Mouse (Mus musculus) right cerebral cortex, postnatal 10 days (tissue): ENCODE data around the gene Mcat.

ENCODE experiments used
- DNase-seq, 2 experiments: peaks; one replicate each; pipeline ENCODE4 v3.0.0; 2021; ENCODE audit warnings: low spot score in 2 of 2

Mcat gene

DNA sequence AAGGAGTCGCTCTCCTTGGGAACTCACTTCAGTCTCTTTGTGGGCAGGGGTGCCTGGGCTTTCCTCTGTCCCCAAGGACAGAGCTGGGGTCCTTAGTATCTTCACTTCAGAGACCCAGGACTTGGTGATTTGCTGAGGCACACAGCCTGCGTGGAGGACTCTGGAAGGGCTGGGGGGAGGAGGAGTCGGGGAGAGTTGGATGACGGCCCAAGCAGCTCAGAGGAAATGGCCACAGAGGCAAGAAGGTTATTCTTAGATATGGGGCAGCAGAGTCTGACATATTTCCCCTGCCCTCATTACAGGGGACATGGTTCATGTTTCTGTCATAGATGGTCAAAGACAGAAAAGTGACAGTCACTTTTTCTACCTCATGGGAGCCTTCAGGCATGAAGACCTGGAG, 23.7 kb downstream of the Mcat start:
- no peak for DNase-seq

DNA sequence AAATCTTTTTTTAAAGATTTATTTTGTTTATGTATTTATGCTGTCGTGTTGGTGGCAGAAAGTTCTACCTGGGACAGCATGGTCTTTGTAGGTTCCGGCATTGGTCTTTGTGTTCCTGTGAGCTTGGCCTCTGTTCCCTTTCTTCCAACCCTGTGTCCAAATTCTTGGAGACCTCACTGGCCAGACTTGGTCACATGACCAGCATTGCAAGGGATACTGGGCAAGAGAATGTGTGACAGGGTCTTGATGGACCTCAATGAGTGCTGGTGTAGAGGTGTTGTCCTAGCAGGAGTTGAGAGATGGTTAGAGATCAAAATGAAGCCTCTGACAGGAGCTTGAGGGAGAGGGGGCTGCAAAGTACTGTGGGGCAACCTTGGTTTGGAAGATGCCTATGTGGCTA, 24.7 kb downstream of the Mcat start:
- DNase-seq = no peak

DNA sequence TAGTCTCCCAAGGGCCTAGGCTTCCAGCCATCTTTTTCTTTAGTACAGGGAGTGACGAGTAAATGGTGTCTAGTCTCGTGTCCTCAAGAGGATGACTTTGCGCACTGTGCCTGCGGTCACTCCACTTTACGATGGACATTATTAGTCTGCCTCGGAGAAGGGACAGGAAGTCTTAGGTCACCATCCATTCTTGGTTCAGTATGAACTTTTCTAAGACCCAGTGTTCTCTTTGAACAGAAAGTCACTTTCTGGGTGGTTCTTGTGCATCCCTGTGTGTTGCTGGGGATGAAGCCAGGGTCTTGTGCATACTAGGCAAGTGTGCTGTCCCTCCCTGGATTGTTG, 27.7 kb downstream of the Mcat start:
- DNase-seq = no peak

DNA sequence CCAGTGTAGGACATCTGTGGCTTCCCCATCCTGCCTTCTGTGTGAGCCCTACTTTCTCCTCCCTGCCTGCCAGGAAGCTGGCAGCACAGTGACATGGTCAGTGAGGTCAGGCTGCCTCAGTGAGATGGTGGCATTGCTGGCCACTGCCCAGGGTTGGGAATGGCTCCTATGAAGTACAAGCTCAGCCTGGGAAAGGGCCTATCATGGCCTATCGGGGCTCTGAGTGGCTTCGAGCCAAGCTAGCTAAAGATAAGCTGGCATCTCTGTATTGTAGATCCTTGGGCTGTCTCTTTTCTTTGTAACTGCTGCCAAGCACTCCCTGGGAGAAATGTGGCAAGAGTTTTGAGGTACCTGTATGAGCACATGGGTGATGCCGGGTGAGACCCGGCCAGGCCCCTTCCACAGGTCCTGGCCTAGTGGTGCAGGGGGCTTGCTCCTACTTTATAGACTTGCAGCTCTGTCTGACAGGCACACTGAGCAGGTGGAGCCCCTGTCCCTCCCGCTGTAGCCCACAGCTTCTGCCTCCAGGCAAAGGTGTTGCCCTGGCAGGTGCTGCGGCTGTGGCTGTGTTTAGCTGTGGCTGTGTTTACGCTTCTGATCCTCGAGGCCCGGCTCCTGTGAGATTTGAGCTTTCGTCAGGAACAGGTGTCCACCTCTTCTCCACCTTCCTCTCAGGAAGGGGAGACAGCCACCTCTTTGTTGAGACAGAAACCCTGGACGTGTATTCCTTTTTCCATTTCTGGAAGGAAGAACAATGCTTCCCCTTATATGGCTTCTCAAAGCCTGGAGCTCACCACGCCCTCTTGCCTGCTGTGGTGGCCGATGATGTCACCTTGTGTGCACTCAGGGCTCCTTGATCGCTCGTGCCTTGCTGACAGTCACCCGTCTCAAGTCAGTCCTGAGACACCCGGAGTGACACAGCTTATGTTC, 28.4 kb downstream of the Mcat start:
- DNase-seq = no peak

DNA sequence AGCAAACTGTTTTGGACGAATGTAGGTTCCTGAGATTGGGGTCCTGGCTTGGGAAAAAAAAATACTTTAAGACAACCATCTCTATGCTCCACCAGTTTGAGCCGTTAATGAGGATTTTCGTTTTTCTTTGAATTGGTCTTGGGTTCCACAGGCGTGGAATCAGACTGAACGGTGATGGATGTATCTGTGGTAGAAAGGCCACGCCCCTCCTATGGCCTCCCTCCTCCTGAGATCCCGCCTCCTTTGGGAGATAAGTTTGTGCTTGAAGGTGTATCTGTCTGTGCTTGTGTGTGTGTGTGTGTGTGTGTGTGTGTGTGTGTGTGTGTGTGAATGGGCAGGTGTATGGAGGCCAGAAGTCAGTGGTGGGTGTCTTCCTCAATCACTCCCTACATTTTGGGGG, 31.0 kb downstream of the Mcat start:
- no peak for DNase-seq

DNA sequence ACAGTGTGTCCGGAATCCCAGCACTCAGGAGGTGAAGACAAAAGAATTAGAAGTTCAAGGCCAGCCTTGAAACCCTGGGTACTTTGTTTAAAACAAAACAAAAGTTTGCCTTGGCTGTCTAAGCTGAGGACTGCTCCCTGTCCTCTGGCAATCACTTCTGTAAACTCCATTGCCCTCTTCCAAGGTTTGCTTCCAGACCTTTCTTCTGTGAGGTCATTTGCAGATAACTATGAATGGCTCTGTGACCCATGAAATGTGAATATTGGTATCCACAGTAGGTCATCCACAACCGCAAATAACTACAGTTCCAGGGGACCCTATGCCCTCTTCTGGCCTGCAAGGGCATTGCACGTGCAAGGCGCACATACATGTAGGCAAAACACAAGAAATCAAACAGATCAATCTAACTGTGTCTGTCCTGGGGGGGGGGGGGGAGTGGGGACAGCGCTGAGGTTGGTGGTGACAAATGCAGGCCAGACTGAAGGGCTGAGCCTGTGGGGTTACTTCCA, 31.6 kb downstream of the Mcat start:
- DNase-seq = no peak

DNA sequence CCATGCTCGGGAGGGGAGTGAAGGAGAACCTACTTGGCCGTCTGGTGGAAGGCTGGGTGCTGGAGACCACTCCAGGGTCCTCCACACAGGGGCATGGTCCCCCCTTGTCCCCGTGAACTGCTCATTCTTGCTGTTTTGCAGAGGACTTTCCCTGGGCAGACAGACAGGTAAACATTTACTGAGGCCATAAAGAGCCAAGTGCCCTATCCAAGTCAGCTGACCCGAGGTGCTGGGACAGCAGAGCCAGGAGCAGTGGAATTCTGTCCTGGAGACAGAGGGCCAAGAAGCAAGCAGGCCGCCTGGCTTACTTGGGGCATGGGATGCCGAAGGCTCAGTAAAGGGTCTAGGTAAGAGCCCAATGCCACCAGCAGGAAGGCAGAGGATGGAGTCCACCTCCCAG, 32.9 kb downstream of the Mcat start:
- no peak for DNase-seq

DNA sequence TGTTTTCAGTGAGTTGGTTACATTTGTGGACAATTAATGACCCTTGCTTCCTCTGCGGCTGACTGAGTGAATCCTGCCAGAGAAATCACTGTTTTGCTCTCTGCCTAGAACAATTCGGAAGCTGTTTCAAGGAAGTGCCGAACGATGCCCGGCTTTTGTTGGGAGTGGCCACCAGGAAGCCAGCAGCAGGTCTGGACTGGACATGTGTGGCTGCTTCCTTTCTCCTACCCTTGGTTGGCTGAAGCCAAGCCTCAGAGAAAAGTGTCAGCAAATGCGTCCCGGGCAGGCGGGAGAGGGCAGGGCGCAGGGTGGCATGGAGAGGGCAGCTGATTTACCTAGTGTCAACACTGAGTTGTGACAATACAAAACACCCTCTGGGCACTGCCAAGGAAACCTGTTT, 33.4 kb downstream of the Mcat start:
- DNase-seq = no peak

DNA sequence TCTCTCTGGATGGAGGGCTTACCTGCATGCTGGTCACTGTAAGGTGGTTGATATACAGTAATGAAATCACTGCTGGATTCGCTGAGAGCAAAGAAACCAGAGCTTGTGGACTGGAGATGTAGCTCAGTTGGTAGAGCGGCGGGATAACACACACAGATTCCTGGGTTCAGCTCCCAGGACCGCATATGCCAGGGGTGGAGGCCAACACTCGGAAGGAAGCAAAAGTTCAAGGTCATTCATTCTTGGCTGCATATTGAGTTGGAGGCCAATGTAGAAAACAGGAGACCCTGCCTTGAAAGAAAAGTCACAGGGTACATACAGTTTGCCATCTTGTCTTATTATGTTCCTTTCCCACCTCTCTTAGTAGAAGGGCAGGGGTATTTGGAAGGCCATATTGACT, 33.8 kb downstream of the Mcat start:
- no peak for DNase-seq

DNA sequence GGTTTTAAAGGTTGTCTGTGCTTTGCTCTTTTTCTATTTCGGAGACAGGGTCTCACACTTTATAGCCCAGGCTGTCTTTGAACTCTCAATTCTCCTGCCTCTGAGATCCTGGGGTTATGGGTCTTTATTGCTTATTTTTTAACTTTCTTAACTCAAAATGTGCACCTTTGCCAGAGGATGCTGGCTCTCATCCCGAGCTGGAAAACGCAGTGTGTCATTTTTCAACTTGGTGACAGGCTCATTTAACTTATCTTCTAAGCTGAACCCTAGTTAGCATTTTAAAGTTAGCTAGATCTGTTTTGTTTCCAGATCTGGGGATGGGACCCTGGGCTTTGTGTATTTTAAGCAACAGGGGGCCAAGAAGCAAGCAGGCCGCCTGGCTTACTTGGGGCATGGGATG, 34.7 kb downstream of the Mcat start:
- DNase-seq = no peak

DNA sequence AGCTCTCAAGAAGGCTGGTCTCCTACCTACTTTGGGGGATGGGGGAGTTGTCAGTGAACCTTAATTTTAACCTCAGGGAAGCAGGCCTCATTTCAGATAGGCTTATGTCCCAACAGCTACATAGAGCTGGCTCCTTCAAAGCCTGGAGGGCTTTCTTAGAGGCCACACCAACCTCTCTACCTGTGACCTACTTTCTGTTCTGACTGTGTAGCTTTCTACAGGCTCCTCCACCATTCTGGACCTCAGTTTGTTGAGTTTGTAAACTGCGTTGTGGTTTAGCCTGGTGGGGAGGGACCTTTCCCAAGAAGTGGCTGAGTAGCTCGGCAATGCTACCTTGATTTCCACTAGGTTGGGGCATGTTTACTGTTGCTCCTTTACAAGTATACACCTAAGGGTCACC, 35.8 kb downstream of the Mcat start:
- no peak for DNase-seq

DNA sequence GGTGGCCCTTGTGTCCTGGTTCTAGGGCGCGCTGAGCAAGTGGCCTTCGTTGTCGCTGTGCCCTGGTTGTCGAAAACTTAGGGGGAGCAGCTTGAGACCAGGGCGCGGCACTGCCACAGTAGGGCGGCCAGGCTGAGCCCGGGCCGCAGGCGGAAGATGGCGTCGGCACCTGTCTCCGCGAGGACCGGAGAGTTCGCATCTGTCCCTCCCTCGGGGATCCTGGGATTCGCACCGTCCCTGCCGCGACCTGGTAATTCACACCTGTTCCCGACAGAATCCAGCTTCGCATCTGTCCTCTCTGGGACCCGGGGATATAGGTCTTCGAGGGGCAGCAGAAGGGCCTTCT, 36.5 kb downstream of the Mcat start:
- no peak for DNase-seq

DNA sequence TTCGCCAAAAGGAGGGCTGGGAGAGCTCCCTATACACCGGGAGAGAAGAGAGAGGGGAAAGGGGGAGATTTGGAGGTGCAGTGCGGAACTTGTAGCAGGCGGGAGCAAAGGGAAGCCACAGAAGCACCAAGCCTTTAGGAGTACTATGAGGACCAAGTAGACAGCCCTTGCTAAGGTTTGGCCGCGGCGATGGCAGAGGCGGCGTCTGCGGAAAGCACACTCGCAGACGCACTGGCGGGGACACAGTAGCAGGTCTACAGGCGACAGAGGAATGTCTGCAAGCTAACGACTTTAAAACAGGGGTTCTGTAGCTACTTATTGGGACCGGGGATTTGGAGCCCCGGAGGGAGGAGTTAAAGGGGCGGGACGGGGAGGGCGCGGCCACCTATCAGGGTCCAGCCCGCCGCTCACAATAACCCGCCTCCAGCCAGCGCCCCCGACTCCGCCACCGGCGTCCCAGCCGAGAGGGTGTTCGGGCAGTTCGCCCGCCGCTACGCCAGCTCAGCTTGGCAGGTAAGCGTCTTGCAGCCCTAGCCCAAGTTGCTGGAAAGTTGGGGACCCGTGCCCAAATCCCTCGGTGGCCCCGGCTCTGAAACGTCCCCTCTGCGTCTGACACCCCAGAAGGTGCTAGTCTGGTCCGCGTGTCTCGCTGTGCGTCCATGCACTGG, 37.0 kb downstream of the Mcat start, which contains the start of gene Bik:
Gene Bik, plus strand, starts transcription at position 439 of the 668 bp plus-strand sequence.
- DNase-seq = no peak

DNA sequence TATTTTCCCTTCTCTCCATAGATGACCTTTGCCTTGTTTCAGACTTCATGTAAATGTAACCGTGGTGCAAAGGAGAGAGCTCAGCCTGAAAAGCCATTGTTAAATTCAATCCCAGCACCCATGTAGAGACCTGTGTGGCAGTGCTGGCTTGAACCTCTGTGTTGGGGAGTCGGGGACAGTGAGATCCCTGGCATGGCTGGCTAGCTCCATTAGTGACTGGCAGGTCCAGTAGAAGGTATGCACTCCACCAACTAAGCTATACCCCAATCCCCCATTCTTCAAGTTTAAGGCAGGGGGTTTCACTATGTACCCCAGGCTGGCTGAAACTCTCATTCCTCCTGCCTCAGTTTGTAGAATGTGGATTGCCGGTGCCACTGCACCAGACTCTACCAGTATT, 39.3 kb downstream of the Mcat start:
- DNase-seq = no peak

DNA sequence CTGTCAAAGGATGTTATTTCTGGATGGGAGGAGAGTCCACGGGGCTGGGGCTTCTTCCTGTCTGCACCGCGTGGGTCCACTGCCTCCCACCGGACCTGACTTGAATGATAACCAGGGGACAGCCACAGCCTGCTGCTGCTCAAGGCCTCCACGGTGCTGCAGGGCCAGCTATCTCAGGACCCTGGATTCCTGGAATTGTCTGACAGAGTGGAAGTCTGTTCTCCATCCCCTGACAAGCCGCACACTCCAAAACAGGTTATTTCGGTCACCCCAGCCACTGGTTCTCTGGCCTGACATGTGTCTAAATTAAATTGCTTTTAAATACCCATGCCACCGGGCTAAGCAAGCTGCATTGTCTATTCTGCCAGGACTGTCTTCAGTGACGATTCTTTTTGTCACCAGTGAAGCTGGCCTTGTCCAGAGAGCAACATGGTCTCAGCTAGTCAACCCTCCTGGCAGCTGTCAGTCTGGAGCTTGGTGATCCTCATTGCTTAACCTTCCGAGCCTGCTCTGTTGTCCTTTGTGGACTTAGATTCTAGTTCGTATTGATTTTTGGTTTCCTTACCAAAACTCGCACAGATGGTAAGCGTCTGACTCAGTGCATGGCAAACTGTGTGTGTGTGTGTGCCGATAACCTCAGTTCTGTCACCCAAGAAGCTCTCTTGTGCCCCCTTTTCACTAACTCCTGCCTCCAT, 39.8 kb downstream of the Mcat start:
- no peak for DNase-seq

DNA sequence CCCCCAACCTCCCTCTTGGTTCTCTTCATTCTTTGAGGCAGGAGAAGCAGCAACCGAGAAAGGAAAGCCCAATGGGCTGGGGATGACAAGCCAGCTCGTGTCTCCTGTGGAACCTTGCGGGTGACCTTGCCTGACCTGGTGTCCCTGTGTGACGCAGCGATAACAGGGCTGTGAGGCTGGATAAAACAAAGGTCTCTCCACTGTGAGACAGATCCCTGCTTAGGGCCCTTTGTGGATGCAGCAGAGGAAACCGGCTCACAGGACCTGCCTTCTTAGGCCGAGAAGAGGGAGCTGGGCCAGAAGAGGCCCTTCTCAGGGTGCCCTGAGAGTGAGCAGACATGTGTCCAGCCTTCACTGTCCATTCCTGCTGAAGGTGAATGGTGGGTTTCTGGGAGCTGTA, 40.4 kb downstream of the Mcat start:
- no peak for DNase-seq

DNA sequence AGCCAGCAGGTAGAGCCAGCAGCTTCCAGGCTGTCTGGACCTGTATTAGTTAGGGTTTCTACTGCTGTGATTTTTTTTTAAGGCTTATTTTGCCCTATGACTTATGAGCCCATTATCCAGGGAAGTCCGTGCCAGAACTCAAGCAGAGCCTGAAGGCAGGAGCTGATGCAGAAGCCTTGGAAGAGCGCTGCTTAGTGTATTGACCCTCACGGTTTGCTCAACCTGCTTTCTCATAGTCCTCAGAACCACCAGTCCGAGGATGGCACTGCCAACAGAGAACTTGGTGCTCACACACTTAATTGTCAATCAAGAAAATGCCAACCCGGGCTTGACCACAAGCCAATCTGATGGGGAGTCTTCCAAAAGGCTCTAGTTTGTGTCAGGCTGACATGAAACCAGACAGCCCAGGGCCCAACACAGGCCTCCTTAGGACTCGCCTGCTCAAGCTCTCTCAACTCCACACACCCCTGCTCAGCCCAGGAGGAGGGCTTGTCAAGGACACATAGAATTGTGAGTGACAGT, 42.7 kb downstream of the Mcat start:
- DNase-seq = no peak

DNA sequence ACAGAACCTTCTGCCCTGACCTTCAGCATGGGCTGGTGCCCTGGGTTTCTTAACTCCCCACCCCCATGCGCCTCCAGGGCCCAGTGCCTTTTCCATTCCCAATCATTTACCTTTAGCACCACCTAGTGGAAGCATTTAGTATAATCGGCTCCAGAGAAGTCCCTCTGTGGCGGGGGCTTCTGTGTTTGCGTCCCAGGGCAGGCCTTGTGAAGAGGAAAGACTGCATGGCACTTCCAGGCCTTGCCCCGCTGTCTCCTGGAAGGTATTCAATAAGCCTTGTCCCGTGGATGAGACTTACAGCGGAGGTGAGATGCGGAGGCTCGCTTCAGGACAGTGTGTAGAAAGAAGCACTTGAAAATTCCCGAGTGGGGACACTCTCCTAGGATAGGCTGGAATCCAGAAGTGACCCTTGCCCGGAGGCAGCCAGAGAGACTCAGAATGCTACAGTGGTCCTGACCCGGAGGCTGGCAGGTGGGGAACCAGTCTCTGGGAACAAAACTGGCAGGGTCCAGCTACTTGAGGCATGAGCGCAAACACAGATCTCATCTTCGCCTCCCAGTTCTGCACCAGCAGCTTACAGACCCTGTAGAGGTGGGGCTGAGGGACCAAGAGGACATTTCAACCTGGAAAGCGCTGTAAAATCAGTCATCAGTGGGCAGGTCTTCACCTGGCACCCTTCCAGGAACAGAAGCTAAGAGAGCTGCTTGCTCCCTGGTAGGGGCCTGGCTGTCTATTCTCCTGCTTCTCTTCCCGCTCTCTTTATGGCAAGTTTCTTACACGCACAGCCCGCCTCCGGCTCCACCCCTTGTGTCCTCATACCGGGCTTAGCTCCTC, 45.2 kb downstream of the Mcat start:
- peak; percentile 58 to 60 for DNase-seq

DNA sequence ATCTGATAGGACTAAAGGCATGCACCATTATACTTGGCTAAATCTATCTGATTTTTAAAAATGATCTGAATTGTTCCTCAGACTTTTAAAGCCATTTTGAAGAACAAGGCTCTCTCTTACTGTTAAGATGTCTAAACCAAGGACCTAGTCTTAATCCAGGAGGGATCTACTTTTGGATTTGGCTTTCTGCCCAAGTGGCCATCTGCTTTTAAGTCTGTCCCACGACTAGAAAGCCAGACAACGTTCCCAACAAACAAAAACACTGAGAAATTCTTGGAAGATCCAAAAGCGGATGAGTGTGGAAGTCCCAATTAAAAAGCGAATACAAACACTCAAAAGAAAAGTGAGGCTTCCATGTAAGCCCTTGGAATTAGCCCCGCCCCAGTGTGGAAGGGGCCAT, 48.6 kb downstream of the Mcat start:
- peak; percentile 73 to 80 for DNase-seq

DNA sequence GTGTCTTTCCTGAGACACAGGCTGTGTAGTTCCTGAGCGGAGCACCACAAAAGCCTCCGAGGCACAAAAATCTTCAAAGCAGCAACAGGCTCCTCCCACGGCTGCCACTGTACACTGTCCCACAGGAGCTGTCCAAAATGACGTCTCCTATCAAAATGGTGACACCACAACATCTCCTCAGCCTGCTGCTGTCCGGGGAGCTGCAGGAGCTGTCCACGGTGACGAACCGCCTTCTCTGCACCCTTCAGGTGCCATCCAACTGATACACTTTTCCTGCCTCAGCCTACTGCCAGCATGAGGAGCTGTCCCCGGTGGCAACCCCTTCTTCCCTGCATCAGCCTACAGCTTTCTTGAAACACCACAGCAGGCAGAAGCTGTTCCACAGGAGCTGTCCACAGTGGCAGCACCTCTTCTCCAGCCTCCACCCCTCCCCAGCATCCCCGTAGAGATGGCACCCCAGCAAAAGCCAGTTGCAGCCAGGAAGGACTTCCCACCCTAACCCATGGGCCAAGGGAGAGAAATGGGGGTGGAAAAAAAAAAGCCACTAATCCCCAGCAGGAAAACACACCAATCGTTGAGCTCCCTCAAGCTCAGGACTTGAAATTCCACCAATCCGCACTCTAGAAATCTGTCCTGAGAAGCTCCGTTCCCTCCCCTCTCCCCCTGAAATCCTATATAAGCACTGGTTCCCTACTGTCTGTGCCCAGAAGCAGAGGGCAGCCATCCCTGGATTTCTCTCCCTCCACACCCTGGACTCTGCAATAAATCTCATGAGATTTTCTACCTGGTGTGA, 50.9 kb downstream of the Mcat start:
- DNase-seq = no peak
